Mouse (Mus musculus): Measurements from ENCODE around the gene Atp5j2. TPM values are rescaled to one million over a fixed set of nuclear protein-coding genes. Genes with fewer than 3 reads are reported as not detected.

The Atp5j2 gene
- polyA plus RNA-seq, 2 experiments = 284 to 568 TPM

DNA sequence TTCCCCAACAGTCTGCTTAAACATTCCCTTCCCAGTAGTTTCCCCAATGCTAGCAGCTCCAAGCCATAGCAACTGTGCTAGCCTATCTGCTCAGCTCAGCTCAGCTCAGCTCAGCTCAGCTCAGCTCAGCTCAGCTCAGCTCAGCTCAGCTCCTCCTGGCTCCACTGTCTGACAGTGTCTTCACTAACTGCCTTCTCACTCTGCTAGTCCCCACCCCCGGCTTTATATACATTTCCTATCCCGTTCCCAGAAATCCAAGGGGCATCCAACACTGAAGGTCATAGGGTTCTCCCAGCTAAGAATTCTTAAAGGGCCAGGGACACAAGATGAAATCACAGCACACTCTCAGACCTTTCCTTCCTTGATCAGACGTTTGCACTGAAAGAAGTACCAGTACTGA, 27.2 kb downstream of the Atp5j2 start:
- H3K4me2 ChIP-seq (replicated peaks; ENCODE audit: low read depth, low read length, severe bottlenecking) = no peak overlapping the region
- no peak overlapping the region for H3K9ac ChIP-seq (ENCODE audit: low read depth, low read length, severe bottlenecking)
- no peaks in the 10 kb centered on the region for H3K27me3 ChIP-seq (ENCODE audit: control insufficient read depth, insufficient read depth, low read length)
- TF ChIP-seq POLR2A (IDR thresholded peaks at IDR 0.05; ENCODE audit: borderline replicate concordance, extremely low read depth, insufficient read depth, insufficient read length) = no peak
- no peak overlapping the region for H3K27ac ChIP-seq (replicated peaks; ENCODE audit: low read depth, low read length)
- H3K9me3 ChIP-seq (ENCODE audit: control insufficient read depth, low read length) = no peaks in the 10 kb centered on the region
- no peak overlapping the region for H3K4me3 ChIP-seq (replicated peaks; ENCODE audit: low read length)
- ATAC-seq (ENCODE audit: low FRiP score, low read depth) = no peak
- H3K4me1 ChIP-seq (ENCODE audit: control insufficient read depth, insufficient read depth, low read length) = peaks cover 14% of the 10 kb centered on the region
- 74% methylated on average over 3 of the region's 3 CpGs for WGBS
- no peak for DNase-seq (ENCODE audit: low spot score)
- H3K36me3 ChIP-seq (ENCODE audit: control insufficient read depth, insufficient read depth, low read length) = peaks cover 52% of the 10 kb centered on the region

DNA sequence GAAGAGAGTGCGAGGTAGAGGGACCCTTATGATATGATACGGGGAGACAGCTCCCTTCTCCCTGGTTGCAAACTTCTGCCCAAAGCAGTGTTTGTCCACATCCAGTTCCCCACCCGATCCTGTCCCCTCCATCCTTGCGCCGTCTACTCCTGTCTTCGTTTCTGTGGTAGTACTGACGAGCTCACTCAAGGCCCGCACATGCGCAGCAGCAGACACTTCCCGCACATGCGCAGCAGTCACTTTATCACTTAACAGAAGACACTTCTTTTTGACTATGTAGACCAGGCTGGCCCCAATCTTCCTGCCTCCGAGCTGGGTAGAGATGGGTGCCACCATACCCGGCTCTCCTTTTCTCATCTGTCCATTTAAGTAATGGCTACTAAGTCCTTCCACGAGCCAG, 30.5 kb downstream of the Atp5j2 start:
- no peak for ATAC-seq (ENCODE audit: low FRiP score, low read depth)
- no peak overlapping the region for H3K4me3 ChIP-seq (replicated peaks; ENCODE audit: low read length)
- no peaks in the 10 kb centered on the region for H3K9me3 ChIP-seq (ENCODE audit: control insufficient read depth, low read length)
- no peak overlapping the region for H3K9ac ChIP-seq (ENCODE audit: low read depth, low read length, severe bottlenecking)
- no peak for TF ChIP-seq POLR2A (IDR thresholded peaks at IDR 0.05; ENCODE audit: borderline replicate concordance, extremely low read depth, insufficient read depth, insufficient read length)
- 92% methylated on average over 14 of the region's 14 CpGs for WGBS
- H3K36me3 ChIP-seq (ENCODE audit: control insufficient read depth, insufficient read depth, low read length) = peaks cover 73% of the 10 kb centered on the region
- no peak overlapping the region for H3K4me2 ChIP-seq (replicated peaks; ENCODE audit: low read depth, low read length, severe bottlenecking)
- no peak for DNase-seq (ENCODE audit: low spot score)
- H3K27me3 ChIP-seq (ENCODE audit: control insufficient read depth, insufficient read depth, low read length) = no peaks in the 10 kb centered on the region
- H3K27ac ChIP-seq (replicated peaks; ENCODE audit: low read depth, low read length) = no peak overlapping the region
- peaks cover 6% of the 10 kb centered on the region for H3K4me1 ChIP-seq (ENCODE audit: control insufficient read depth, insufficient read depth, low read length)

- Histone ChIP-seq H3K36me3 (ENCODE audit: control insufficient read depth, insufficient read depth, low read length) (peaks cover 86% of the 10 kb centered on the region), H3K4me3 (replicated peaks; ENCODE audit: low read length) (no peak overlapping the region), H3K9ac (ENCODE audit: low read depth, low read length, severe bottlenecking) (no peak overlapping the region), H3K27me3 (ENCODE audit: control insufficient read depth, insufficient read depth, low read length) (no peaks in the 10 kb centered on the region), H3K4me2 (replicated peaks; ENCODE audit: low read depth, low read length, severe bottlenecking) (no peak overlapping the region), H3K4me1 (ENCODE audit: control insufficient read depth, insufficient read depth, low read length) (no peaks in the 10 kb centered on the region), H3K9me3 (ENCODE audit: control insufficient read depth, low read length) (no peaks in the 10 kb centered on the region), H3K27ac (replicated peaks; ENCODE audit: low read depth, low read length) (no peak overlapping the region)
- no peak for DNase-seq (ENCODE audit: low spot score)
- no peak for TF ChIP-seq POLR2A (IDR thresholded peaks at IDR 0.05; ENCODE audit: borderline replicate concordance, extremely low read depth, insufficient read depth, insufficient read length)
- ATAC-seq (ENCODE audit: low FRiP score, low read depth) = no peak
- WGBS = 92% methylated on average over 5 of the region's 5 CpGs
Observed at GRCm38 (mm10) chr5:145152690-145153089, 39.2 kb downstream of the Atp5j2 start.

DNA sequence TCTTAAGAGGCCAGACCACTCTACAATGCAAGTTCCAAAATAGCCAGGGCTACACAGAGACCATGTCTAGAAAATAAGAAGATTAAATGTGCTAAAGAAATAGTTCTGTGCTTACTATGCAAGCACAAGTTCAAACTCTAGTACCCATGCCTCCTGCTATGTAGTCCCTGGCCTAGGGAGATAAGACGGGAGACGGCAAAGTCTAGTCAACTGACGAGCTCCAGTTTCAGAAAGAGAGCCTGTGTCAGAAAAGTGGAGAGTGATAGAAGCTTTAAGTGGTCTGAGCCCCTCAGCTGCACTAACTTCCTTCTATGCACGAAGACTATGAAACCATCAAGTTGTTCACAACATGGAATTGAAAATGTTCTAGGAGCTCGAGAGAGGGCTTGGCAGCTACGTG, 42.6 kb downstream of the Atp5j2 start:
- no peaks in the 10 kb centered on the region for H3K27me3 ChIP-seq (ENCODE audit: control insufficient read depth, insufficient read depth, low read length)
- H3K4me3 ChIP-seq (replicated peaks; ENCODE audit: low read length) = no peak overlapping the region
- ATAC-seq (ENCODE audit: low FRiP score, low read depth) (no peak), DNase-seq (ENCODE audit: low spot score) (no peak)
- no peak for TF ChIP-seq POLR2A (IDR thresholded peaks at IDR 0.05; ENCODE audit: borderline replicate concordance, extremely low read depth, insufficient read depth, insufficient read length)
- H3K4me2 ChIP-seq (replicated peaks; ENCODE audit: low read depth, low read length, severe bottlenecking) = no peak overlapping the region
- H3K9me3 ChIP-seq (ENCODE audit: control insufficient read depth, low read length) = no peaks in the 10 kb centered on the region
- peaks cover 95% of the 10 kb centered on the region for H3K36me3 ChIP-seq (ENCODE audit: control insufficient read depth, insufficient read depth, low read length)
- whole genome bisulfite sequencing = 91% methylated on average over 6 of the region's 6 CpGs
- H3K27ac ChIP-seq (replicated peaks; ENCODE audit: low read depth, low read length) = no peak overlapping the region
- no peak overlapping the region for H3K9ac ChIP-seq (ENCODE audit: low read depth, low read length, severe bottlenecking)
- H3K4me1 ChIP-seq (ENCODE audit: control insufficient read depth, insufficient read depth, low read length) = no peaks in the 10 kb centered on the region

- Histone ChIP-seq H3K27ac (replicated peaks; ENCODE audit: low read depth, low read length) (no peak overlapping the region), H3K9ac (ENCODE audit: low read depth, low read length, severe bottlenecking) (no peak overlapping the region), H3K9me3 (ENCODE audit: control insufficient read depth, low read length) (no peaks in the 10 kb centered on the region), H3K36me3 (ENCODE audit: control insufficient read depth, insufficient read depth, low read length) (peaks cover 98% of the 10 kb centered on the region), H3K4me1 (ENCODE audit: control insufficient read depth, insufficient read depth, low read length) (no peaks in the 10 kb centered on the region), H3K4me3 (replicated peaks; ENCODE audit: low read length) (no peak overlapping the region), H3K27me3 (ENCODE audit: control insufficient read depth, insufficient read depth, low read length) (no peaks in the 10 kb centered on the region), H3K4me2 (replicated peaks; ENCODE audit: low read depth, low read length, severe bottlenecking) (no peak overlapping the region)
- 87% methylated on average over 5 of the region's 5 CpGs for WGBS
- DNase-seq (ENCODE audit: low spot score) (no peak), ATAC-seq (ENCODE audit: low FRiP score, low read depth) (no peak)
- no peak for TF ChIP-seq POLR2A (IDR thresholded peaks at IDR 0.05; ENCODE audit: borderline replicate concordance, extremely low read depth, insufficient read depth, insufficient read length)
Observed at GRCm38 (mm10) chr5:145147748-145148147, 44.1 kb downstream of the Atp5j2 start.

DNA sequence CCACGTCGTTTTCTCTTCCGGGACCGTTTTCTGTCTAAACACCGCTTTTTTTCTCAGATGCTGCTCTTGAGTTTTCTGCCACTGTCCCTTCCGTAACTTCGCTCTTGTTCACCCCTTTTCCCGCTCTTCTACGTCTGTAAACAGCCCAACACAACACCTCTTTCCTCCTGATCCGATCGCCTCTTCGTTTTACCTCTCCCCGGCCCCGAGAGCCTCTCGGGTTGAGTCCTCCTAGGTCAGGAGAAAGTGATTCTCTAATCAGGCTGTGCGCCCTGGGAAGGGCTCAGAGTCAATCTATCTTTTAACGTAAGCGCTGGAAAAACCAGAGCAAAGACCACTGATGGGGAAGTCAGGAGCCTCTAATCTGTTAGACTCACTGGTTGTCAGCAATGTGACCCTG, 51.3 kb downstream of the Atp5j2 start:
- no peak for ATAC-seq (ENCODE audit: low FRiP score, low read depth)
- 1% methylated on average over 18 of the region's 18 CpGs for whole genome bisulfite sequencing

More for the DNA sequence above, 51.3 kb downstream of the Atp5j2 start:
- H3K27me3 ChIP-seq (ENCODE audit: control insufficient read depth, insufficient read depth, low read length) = no peaks in the 10 kb centered on the region
- peak overlapping the region; percentile 77 for H3K27ac ChIP-seq (replicated peaks; ENCODE audit: low read depth, low read length)
- TF ChIP-seq POLR2A (IDR thresholded peaks at IDR 0.05; ENCODE audit: borderline replicate concordance, extremely low read depth, insufficient read depth, insufficient read length) = no peak
- peaks cover 10% of the 10 kb centered on the region for H3K4me1 ChIP-seq (ENCODE audit: control insufficient read depth, insufficient read depth, low read length)
- H3K4me3 ChIP-seq (replicated peaks; ENCODE audit: low read length) = peak overlapping the region; percentile 84
- no peaks in the 10 kb centered on the region for H3K9me3 ChIP-seq (ENCODE audit: control insufficient read depth, low read length)
- H3K9ac ChIP-seq (ENCODE audit: low read depth, low read length, severe bottlenecking) = peak overlapping the region; percentile 82
- peak overlapping the region; percentile 76 for H3K4me2 ChIP-seq (replicated peaks; ENCODE audit: low read depth, low read length, severe bottlenecking)
- DNase-seq (ENCODE audit: low spot score) = no peak
- peaks cover 57% of the 10 kb centered on the region for H3K36me3 ChIP-seq (ENCODE audit: control insufficient read depth, insufficient read depth, low read length)

Data from limb, embryonic 14.5 days (tissue).